Mouse (Mus musculus): ENCODE results near the gene Slc25a25. TPM values are rescaled to one million over a fixed set of nuclear protein-coding genes. Genes with fewer than 3 reads are reported as not detected.

Slc25a25 gene
- polyA plus RNA-seq, 1 experiment from 2014 or later: 11.1 TPM

DNA sequence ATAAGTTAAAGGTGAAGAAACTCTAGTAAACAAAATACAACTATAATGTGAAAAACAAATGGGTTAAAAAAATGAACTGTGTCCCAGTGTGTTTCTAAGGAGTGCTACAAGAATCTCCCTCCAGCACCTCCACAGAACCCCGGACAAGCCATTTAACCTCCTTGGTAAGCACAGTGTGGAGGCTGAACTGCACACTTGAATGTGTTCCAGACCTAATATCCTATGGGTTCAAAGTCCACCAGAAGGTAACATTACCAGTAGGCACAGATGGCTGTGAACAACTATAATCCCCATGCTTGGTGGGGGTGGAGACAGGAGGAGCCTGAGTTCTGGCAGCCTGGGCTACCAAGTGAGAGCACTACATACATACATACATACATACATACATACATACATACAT, 10.6 kb downstream of the Slc25a25 start:
- TF ChIP-seq CTCF (IDR thresholded peaks at IDR 0.05; ENCODE audit: low read depth) (no peak), EP300 (optimal IDR thresholded peaks at IDR 0.05) (no peak)
- peak; percentile 49 for DNase-seq (ENCODE audit: low spot score)
- H3K4me2 ChIP-seq (replicated peaks; ENCODE audit: low read depth): no peak overlapping the region
- WGBS: 56% methylated on average over 1 of the region's 1 CpGs
- 0 out of 2 replicates have a peak overlapping the region, but pooled peaks have one; percentile 46 for H3K27ac ChIP-seq (replicated peaks)
- peak; percentile 82 for ATAC-seq (ENCODE audit: low FRiP score, low TSS enrichment)
- no peak overlapping the region for H3K9ac ChIP-seq (ENCODE audit: low read length)
- H3K27me3 ChIP-seq (ENCODE audit: control insufficient read depth, insufficient read depth, low read length): no peaks in the 10 kb centered on the region
- H3K9me3 ChIP-seq (ENCODE audit: control insufficient read depth, low read length): no peaks in the 10 kb centered on the region
- no peak overlapping the region for H3K4me3 ChIP-seq (ENCODE audit: low read depth, low read length)
- no peaks in the 10 kb centered on the region; the same call in 1 of the 2 replicates for H3K36me3 ChIP-seq (ENCODE audit: control insufficient read depth, insufficient read depth, low read length)
- peaks cover 11% of the 10 kb centered on the region for H3K4me1 ChIP-seq (replicated peaks; ENCODE audit: control insufficient read depth, insufficient read depth)

DNA sequence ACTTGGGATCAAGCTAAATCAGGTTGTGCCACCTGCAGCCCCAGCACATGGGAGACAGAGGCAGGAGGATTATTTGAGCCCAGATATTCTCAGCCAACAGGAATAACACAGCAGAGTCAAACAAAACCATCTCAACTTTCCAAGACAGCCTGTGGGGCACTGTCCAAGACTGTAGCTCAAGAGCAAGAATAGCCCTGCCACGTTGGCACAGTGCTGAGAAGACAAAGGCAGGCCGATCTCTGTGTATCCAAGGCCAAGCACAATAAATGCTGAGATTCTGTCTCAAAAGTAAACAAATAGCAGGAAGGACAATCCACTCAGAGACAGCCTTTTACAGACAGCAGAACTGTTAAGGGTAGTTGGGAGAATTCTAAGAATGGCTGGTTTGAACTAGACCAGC, 11.1 kb downstream of the Slc25a25 start:
- no peak for TF ChIP-seq CTCF (IDR thresholded peaks at IDR 0.05; ENCODE audit: low read depth)
- no peak for TF ChIP-seq EP300 (optimal IDR thresholded peaks at IDR 0.05)
- H3K27ac ChIP-seq (replicated peaks): peak overlapping the region; percentile 70
- no peak overlapping the region for H3K4me2 ChIP-seq (replicated peaks; ENCODE audit: low read depth)
- DNase-seq (ENCODE audit: low spot score): peak; percentile 22
- H3K4me1 ChIP-seq (replicated peaks; ENCODE audit: control insufficient read depth, insufficient read depth): peaks cover 11% of the 10 kb centered on the region
- H3K4me3 ChIP-seq (ENCODE audit: low read depth, low read length): no peak overlapping the region
- no peaks in the 10 kb centered on the region; the same call in 1 of the 2 replicates for H3K36me3 ChIP-seq (ENCODE audit: control insufficient read depth, insufficient read depth, low read length)
- 11% methylated on average over 2 of the region's 2 CpGs for WGBS
- H3K9me3 ChIP-seq (ENCODE audit: control insufficient read depth, low read length): no peaks in the 10 kb centered on the region
- ATAC-seq (ENCODE audit: low FRiP score, low TSS enrichment): peak; percentile 19; the same call in 1 of the 2 replicates
- H3K27me3 ChIP-seq (ENCODE audit: control insufficient read depth, insufficient read depth, low read length): no peaks in the 10 kb centered on the region
- H3K9ac ChIP-seq (ENCODE audit: low read length): no peak overlapping the region

- H3K9ac ChIP-seq (ENCODE audit: low read length): no peak overlapping the region
- no peak for TF ChIP-seq CTCF (IDR thresholded peaks at IDR 0.05; ENCODE audit: low read depth)
- TF ChIP-seq EP300 (optimal IDR thresholded peaks at IDR 0.05): no peak
- no peak overlapping the region for H3K4me2 ChIP-seq (replicated peaks; ENCODE audit: low read depth)
- H3K27ac ChIP-seq (replicated peaks): peak overlapping the region; percentile 70
- no peaks in the 10 kb centered on the region for H3K9me3 ChIP-seq (ENCODE audit: control insufficient read depth, low read length)
- no peaks in the 10 kb centered on the region for H3K27me3 ChIP-seq (ENCODE audit: control insufficient read depth, insufficient read depth, low read length)
- H3K4me3 ChIP-seq (ENCODE audit: low read depth, low read length): no peak overlapping the region
- no peak for ATAC-seq (ENCODE audit: low FRiP score, low TSS enrichment)
- H3K4me1 ChIP-seq (replicated peaks; ENCODE audit: control insufficient read depth, insufficient read depth): peaks cover 11% of the 10 kb centered on the region
- no peak for DNase-seq (ENCODE audit: low spot score)
- H3K36me3 ChIP-seq (ENCODE audit: control insufficient read depth, insufficient read depth, low read length): no peaks in the 10 kb centered on the region
- WGBS: 37% methylated on average over 6 of the region's 6 CpGs
Measured at GRCm38 (mm10) chr2:32439177-32439576, 12.1 kb downstream of the Slc25a25 start.

GRCm38 (mm10) chr2:32438733-32439132, 12.5 kb downstream of the Slc25a25 start:
- H3K9ac ChIP-seq (ENCODE audit: low read length): no peak overlapping the region
- no peak overlapping the region for H3K4me2 ChIP-seq (replicated peaks; ENCODE audit: low read depth)
- H3K27ac ChIP-seq (replicated peaks): no peak overlapping the region
- TF ChIP-seq CTCF (IDR thresholded peaks at IDR 0.05; ENCODE audit: low read depth) (no peak), EP300 (optimal IDR thresholded peaks at IDR 0.05) (no peak)
- no peaks in the 10 kb centered on the region for H3K36me3 ChIP-seq (ENCODE audit: control insufficient read depth, insufficient read depth, low read length)
- ATAC-seq (ENCODE audit: low FRiP score, low TSS enrichment) (no peak), DNase-seq (ENCODE audit: low spot score) (no peak)
- no peaks in the 10 kb centered on the region for H3K9me3 ChIP-seq (ENCODE audit: control insufficient read depth, low read length)
- WGBS: 80% methylated on average over 3 of the region's 3 CpGs
- H3K27me3 ChIP-seq (ENCODE audit: control insufficient read depth, insufficient read depth, low read length): no peaks in the 10 kb centered on the region
- H3K4me1 ChIP-seq (replicated peaks; ENCODE audit: control insufficient read depth, insufficient read depth): peaks cover 11% of the 10 kb centered on the region
- no peak overlapping the region for H3K4me3 ChIP-seq (ENCODE audit: low read depth, low read length)

DNA sequence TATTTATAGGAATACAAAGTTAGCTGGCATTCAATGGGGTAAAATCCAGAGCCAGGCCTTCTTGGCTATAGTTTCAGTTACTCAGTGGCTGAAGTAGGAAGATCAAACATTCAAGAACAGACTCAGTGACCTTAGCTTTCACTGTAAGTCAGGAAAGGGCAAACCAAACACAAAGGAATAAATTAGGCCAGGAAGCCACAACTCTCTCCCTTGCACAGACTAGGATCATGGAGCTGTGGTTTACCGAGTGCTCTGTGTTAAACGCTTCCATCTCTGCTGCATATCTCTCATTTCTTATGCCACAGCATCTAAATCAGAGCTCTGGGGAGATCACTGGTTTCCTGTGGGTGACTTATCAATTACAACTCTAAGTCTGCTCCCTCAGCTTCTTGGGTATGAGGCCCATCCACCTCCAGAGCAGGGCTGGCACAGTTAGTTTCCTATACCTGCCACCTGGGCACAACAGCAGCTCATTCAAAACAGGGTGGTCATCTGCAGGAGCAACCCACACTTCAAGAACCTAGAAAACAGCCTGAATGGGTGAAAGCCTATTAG, 13.6 kb downstream of the Slc25a25 start:
- WGBS: 67% methylated on average over 2 of the region's 2 CpGs
- peak overlapping the region; percentile 71 for H3K27ac ChIP-seq (replicated peaks)
- H3K36me3 ChIP-seq (ENCODE audit: control insufficient read depth, insufficient read depth, low read length): no peaks in the 10 kb centered on the region
- H3K9ac ChIP-seq (ENCODE audit: low read length): peak overlapping the region; percentile 0
- no peak for TF ChIP-seq EP300 (optimal IDR thresholded peaks at IDR 0.05)
- TF ChIP-seq CTCF (IDR thresholded peaks at IDR 0.05; ENCODE audit: low read depth): no peak
- peaks cover 11% of the 10 kb centered on the region for H3K4me1 ChIP-seq (replicated peaks; ENCODE audit: control insufficient read depth, insufficient read depth)
- DNase-seq (ENCODE audit: low spot score) (no peak), ATAC-seq (ENCODE audit: low FRiP score, low TSS enrichment) (no peak)
- H3K4me2 ChIP-seq (replicated peaks; ENCODE audit: low read depth): no peak overlapping the region
- no peaks in the 10 kb centered on the region for H3K27me3 ChIP-seq (ENCODE audit: control insufficient read depth, insufficient read depth, low read length)
- H3K9me3 ChIP-seq (ENCODE audit: control insufficient read depth, low read length): no peaks in the 10 kb centered on the region
- H3K4me3 ChIP-seq (ENCODE audit: low read depth, low read length): no peak overlapping the region

- H3K27ac ChIP-seq (replicated peaks): peak overlapping the region; percentile 76
- H3K9ac ChIP-seq (ENCODE audit: low read length): no peak overlapping the region; the same call in 1 of the 2 replicates
- no peak for DNase-seq (ENCODE audit: low spot score)
- H3K9me3 ChIP-seq (ENCODE audit: control insufficient read depth, low read length): no peaks in the 10 kb centered on the region
- H3K36me3 ChIP-seq (ENCODE audit: control insufficient read depth, insufficient read depth, low read length): no peaks in the 10 kb centered on the region
- WGBS: 45% methylated on average over 3 of the region's 3 CpGs
- TF ChIP-seq EP300 (optimal IDR thresholded peaks at IDR 0.05) (no peak), CTCF (IDR thresholded peaks at IDR 0.05; ENCODE audit: low read depth) (no peak)
- no peak overlapping the region for H3K4me3 ChIP-seq (ENCODE audit: low read depth, low read length)
- H3K4me2 ChIP-seq (replicated peaks; ENCODE audit: low read depth): no peak overlapping the region
- ATAC-seq (ENCODE audit: low FRiP score, low TSS enrichment): peak; percentile 78
- H3K4me1 ChIP-seq (replicated peaks; ENCODE audit: control insufficient read depth, insufficient read depth): peaks cover 11% of the 10 kb centered on the region
- no peaks in the 10 kb centered on the region for H3K27me3 ChIP-seq (ENCODE audit: control insufficient read depth, insufficient read depth, low read length)
Measured at GRCm38 (mm10) chr2:32436686-32437372, 14.4 kb downstream of the Slc25a25 start.
